Mouse (Mus musculus) E14TG2a.4 (cell line): ENCODE data around the gene Sept8.
"Not testable (repeated sequence)": the region's sequence is repeated elsewhere in the genome, so short reads cannot be mapped to it uniquely, and the experiment has no call there.

ENCODE experiments used
- CTCF ChIP-seq: conservative IDR thresholded peaks from 2 replicates; pipeline ENCODE4 v1.5.1; 2014; ENCODE audit warnings: low read length
- NANOG ChIP-seq: IDR thresholded peaks from 2 replicates; pipeline ENCODE4 v1.6.1; 2014; ENCODE audit warnings: borderline replicate concordance, low read length, mixed read lengths
- POU5F1 ChIP-seq: IDR thresholded peaks from 2 replicates; pipeline ENCODE4 v1.6.1; 2014; ENCODE audit warnings: low read length, borderline replicate concordance

DNA sequence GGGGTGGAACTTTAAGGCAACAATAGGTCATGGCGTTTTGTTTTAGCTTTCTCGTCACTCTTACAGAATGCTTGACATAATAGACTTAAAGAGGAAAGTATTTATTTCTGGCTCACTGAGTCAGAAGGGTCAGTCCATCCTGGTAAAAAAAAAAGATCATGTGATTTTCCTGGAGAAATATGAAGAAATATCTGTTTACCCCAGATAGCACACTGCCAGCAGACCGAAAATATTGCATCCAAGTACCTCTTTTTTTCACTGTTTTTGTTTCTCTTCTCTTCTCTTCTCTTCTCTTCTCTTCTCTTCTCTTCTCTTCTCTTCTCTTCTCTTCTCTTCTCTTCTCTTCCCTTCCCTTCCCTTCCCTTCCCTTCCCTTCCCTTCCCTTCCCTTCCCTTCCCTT, 40.9 kb downstream of the Sept8 start:
- TF ChIP-seq CTCF, POU5F1, NANOG: not testable (repeated sequence)
